Mouse (Mus musculus) kidney, postnatal 10 days (tissue): Measurements from ENCODE around the gene Saa3.
"Not testable (repeated sequence)": the region's sequence is repeated elsewhere in the genome, so short reads cannot be mapped to it uniquely, and the experiment has no call there.

ENCODE experiments used
- DNase-seq: peaks from one replicate; pipeline ENCODE4 v3.0.0; 2021; ENCODE audit warnings: mixed read lengths

Saa3 gene

DNA sequence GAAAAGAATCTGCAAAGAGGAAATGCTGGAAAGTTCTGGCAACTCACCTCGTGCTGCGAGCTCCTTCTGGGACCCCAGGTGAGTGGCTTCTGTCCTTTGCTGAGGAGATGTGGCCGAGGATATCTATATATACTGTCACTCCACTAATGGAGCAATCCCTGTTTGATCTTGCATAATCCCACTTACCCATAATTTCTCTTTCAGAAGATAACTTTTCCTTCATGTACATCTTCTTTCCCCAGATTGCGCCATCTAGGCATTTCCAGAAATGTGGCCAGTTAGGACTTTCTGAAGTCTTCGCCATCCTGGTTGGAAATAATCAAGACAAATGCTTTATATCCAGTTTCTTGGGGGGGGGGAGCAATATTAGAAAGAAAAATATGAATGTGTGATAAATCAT is at the start of gene Saa3:
Gene Saa3, minus strand, starts transcription at position 101 of the 400 bp plus-strand sequence.
- no peak for DNase-seq

DNA sequence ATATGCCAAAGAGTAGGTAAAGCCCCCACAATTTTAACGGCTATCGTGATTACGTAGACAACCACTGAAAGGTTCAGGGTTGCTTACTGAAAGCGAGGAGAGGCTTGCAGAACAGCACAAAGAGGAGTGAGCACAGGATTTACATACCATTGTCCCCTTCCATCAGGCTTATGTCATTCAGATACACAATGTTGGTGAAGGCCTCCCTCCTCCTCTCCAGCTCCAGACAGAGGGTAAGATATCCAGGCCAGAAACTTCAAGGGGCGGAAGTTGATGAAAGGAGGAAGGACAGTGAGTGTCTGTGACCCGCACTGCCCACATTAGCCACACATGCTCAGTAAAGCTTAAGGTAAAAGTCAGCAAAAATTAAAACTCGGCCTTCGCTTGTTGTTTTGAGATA is 49.2 kb upstream of the Saa3 start:
- DNase-seq = no peak

GRCm38 (mm10) chr7:46762601-46763000 is 47.1 kb upstream of the Saa3 start:
- no peak for DNase-seq

DNA sequence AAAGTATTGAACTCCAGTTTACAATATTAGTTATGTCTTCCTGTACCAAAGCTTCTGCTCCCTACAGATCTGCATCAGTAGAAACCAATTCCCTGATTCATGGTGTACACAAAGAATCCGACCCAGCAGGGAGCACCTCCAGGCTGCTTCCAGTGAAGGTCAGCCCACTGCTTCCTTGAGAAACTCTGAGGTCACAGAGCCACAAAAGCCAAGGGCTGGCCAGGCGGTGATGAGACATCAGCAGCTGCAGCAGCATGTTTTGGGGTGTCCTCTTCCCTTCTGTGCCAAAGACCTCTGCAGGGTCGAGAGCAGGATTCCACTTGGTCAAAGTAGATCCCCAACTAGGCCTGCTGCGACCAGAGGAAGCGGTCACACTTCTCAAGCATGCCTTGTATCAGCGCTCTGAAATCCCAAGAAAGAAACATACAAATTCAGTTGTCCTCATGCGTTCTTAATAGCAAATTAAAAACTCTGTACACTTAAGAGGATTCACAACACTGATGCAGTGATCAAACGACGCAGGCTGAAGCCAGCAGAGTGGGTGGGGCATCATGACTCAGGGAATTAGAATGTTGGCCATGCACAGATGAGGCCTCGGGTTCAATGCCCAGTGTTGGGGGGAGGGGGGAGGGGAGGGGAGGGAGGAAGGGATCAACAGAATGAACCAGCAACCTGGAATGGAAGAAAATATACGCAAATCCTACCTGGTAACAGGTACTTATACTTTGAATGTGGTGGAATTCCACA is 45.7 kb upstream of the Saa3 start:
- DNase-seq = no peak

- DNase-seq = no peak
These were observed 36.0 kb upstream of the Saa3 start, which contains the start of gene Saa2 for GRCm38 (mm10) chr7:46751490-46751889. Gene Saa2 (plus strand): TSS chr7:46751790.

- no peak for DNase-seq
These were observed 33.0 kb upstream of the Saa3 start for GRCm38 (mm10) chr7:46748459-46748858.

DNA sequence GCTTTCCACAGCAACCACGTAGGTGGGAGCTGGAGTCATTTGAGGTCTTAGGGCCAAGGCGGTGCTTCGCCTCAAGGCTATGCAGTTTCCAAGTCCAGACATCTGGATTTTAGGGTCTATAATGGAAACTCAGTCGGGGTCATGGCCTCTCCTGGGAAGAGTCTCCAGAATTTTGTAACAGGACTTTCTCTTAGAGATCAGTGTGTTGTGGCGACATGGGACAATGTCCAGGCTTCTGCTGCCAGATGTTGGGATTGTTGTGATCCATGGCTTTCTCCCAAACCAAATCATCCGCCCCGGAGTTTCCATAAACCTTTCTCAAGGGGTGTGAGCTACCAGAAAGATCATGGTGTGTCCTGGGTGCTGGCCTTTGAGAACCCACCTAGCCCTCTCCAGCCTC is 30.9 kb upstream of the Saa3 start:
- DNase-seq = no peak

DNA sequence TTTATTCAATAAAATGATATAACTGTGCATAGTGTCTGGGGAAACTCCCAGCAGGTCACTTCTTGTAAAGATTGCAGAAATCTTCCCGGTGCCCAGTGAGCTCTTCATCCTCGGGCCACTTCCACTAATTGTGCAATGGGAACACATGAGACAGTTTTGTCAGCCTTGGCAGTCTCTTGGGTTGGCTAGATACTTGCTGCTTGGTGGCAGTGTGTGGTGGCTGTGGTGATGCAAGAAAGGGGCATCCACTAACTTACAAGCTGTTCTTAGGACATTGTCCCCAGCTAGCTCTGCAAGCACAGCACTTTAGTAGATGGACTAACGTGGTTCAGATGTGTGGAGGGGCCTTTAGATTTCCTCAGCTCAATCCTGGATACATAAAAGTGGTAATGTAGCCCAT is 30.3 kb upstream of the Saa3 start:
- no peak for DNase-seq

- not testable (repeated sequence) for DNase-seq
These were observed 27.4 kb upstream of the Saa3 start, which contains the start of gene Saa1 for GRCm38 (mm10) chr7:46742880-46743279. Gene Saa1 (minus strand): TSS chr7:46742980.

- not testable (repeated sequence) for DNase-seq
These were observed 24.5 kb upstream of the Saa3 start for GRCm38 (mm10) chr7:46740041-46740440.

DNA sequence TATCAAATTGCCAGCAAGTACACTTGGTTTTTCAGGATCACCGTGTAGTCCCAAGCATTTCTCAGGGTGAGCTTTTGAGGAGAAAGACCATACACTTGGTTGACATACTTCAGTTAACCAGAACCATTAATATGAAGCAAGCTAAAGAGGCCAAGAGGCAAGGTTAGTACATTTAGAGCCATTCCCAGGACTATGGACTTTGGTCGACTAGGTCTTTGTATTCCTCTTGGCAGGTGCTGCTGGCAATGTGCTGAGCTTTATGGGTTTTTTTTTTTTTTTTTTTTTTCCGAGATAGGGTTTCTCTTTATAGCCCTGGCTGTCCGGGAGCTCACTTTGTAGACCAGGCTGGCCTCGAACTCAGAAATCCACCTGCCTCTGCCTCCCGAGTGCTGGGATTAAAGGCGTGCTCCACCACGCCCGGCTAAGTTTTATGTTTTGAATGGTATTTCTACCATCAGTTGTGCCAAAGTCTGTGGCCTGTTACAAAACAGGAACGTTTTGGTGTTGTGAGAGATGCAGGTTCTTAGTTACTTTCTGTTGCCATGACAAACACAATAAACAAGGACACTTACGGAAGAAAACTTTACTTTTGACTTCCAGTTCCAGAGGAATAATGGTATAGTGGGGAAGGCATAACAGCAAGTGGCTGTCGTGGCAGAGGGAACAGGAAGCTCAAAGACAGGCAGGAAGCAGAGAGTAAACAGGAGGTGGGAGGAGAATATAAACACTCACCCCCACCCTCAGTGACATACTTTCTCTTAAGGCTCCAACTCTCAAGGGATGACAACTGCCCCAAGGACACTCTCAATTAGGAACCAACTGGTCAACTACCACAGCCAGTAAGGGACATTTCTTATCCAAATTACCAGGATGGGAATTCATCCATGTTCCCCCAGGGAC is 23.3 kb upstream of the Saa3 start:
- DNase-seq = no peak

DNA sequence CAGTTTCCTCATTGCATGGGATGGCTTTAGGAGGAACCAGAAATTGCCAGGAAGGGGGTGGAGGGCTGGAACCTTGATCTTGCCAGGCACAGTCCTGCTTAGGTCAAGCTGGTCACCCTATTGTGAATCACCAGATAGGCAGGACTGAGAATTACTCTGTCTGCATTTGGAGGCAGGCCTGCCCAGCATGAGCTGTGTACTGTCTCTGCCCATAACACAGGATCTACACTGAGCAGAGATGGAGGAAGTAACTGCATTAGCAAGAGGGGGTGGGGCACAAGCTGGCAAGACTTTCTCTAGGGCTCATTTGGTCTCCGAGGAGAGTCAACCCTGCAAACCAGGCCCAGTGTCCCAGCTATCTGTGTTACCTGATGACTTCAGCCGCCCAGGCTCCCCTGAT is 19.5 kb upstream of the Saa3 start:
- no peak for DNase-seq

DNA sequence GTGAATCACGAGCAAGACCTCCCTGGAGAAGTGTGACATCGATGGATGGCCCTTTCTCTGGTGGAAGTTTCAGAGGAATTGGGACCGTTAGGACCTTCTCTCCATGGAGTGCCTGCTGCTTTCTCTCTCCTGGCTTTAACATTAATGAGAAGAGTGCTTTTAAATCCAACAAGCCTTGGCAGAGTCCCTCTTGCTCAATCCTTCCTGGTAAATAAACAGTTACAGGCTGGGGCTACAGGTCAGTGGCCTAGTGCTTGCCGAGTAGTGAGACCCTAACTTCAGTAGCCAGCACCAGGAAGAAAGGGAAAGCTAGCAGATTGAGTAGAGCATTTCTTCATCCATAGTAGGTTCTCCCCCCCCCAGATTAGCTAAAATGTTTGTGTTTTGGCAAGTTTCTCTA is 17.0 kb upstream of the Saa3 start, which contains the start of gene Saa4:
Gene Saa4, minus strand, starts transcription at position 146 of the 400 bp plus-strand sequence.
- no peak for DNase-seq

DNA sequence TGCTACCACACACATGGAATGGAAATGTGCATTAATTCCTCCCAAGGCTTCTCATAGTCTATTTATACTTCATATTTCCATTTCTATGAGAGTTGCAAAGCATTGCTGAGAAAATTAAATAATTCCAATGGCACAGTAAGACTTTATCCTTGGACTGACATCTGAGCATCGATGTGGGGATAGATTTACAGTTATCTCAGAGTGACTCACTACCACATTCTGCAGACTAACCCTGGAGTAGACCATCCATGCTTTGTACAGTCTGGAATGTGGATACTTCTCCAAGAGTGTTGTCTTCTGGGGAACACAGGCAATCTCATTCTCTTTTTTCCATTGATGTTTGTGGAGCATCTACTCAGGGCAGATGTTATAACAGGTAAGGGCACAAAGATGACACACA is 12.1 kb upstream of the Saa3 start:
- no peak for DNase-seq

GRCm38 (mm10) chr7:46724396-46724795 is 8.9 kb upstream of the Saa3 start:
- DNase-seq = no peak

DNA sequence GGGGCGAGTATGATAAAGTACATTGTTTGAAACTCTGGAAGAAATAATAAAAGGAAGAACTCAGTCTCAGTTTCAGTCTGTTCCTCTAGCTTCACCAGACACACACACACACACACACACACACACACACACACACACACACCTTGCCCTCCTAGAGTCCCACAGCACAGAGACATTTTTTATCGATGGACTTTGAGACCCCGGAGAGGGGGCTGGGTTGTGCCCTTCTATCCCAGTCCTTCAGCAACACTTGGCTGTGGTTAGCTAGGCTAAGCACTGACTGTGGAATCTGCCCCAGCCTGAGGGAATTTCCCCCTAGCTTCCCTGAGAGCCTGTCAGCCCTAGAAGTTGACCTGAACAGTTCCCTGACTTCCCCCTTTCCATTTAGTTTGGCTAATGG is 8.3 kb upstream of the Saa3 start:
- peak; percentile 47 for DNase-seq

GRCm38 (mm10) chr7:46723354-46723753 is 7.9 kb upstream of the Saa3 start:
- DNase-seq = no peak

DNA sequence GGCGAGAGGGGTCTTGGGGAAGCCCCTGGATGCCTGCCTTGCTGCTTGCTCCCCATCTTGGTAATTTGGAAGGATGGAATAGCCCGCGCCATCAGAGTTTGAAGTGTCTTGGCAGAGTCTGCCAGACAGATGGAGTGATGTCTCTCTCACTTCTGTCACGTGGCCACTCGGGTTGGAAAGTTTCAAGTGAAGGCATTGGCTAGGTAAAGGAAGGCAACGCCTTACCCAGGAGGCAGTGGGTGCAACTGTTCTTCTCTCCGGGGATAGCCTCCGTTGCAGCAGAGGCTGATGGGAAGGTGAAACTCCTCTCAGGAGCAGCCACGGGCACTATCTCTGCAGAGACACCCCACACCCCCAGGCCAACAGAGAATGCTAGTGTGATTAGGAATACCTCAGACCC is 5.0 kb upstream of the Saa3 start:
- no peak for DNase-seq

GRCm38 (mm10) chr7:46719526-46719925 is 4.0 kb upstream of the Saa3 start:
- no peak for DNase-seq

GRCm38 (mm10) chr7:46718591-46719270 is 3.2 kb upstream of the Saa3 start:
- DNase-seq = no peak

GRCm38 (mm10) chr7:46716897-46717296 is 1.4 kb upstream of the Saa3 start:
- peak; percentile 21 for DNase-seq

DNA sequence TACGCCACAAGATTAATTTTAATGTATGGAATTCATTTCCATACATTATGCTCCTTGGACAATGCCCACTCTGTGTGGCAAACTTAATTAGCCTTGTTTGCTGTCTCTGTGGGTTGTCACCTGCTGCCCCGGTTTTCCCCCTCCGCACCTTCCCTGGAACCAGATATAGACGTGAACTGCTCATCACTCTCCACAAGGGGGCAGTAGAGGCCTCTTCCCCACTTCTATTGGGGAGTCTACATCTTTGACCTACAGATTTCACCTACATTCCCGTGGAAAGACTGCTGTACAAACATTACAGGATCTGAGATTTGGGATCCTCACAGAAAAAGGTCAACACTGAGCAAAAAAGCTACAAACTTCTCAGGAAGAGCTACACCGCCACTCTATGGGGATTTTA is 982 bp downstream of the Saa3 start:
- peak; percentile 75 for DNase-seq

- DNase-seq = no peak
These were observed 3.2 kb downstream of the Saa3 start for GRCm38 (mm10) chr7:46712250-46712649.
